Mouse (Mus musculus) embryonic facial prominence, embryonic 11.5 days (tissue): ENCODE data around the gene Pde10a. TPM values are rescaled to one million over a fixed set of nuclear protein-coding genes. Genes with fewer than 3 reads are reported as not detected.

Experiments used
- ATAC-seq: fragments of 200-750 bp; cut with Nextera tagmentation; replicated peaks from 2 replicates; pipeline ENCODE4 v1.8.0; 2017; ENCODE audit warnings: low read depth; ENCODE audit not compliant: insufficient number of reproducible peaks, low FRiP score, low TSS enrichment
- DNase-seq: peaks from one replicate; pipeline ENCODE4 v3.0.0-alpha.2; 2015; ENCODE audit warnings: low spot score
- H3K27ac ChIP-seq: fragments of 300-500 bp; sonication (generic); replicated peaks from 2 replicates; pipeline ENCODE4 v1.5.1; 2014; ENCODE audit warnings: mild to moderate bottlenecking, low read depth, low read length, control low read depth
- H3K27me3 ChIP-seq: fragments of 300-500 bp; sonication (generic); 2 replicates; pipeline ENCODE4 v1.6.1; 2014; ENCODE audit warnings: mild to moderate bottlenecking, low read length, moderate library complexity, mixed read lengths; ENCODE audit not compliant: control insufficient read depth, insufficient read depth
- H3K36me3 ChIP-seq: fragments of 300-500 bp; sonication (generic); replicated peaks from 2 replicates; pipeline ENCODE4 v1.6.1; 2014; ENCODE audit warnings: low read depth, mild to moderate bottlenecking, low read length, moderate library complexity, mixed read lengths; ENCODE audit not compliant: control insufficient read depth, insufficient read depth
- H3K4me1 ChIP-seq: fragments of 300-500 bp; sonication (generic); 2 replicates; pipeline ENCODE4 v1.6.1; 2014; ENCODE audit warnings: low read length, mixed read lengths; ENCODE audit not compliant: control insufficient read depth, insufficient read depth
- H3K4me2 ChIP-seq: fragments of 300-500 bp; sonication (generic); 2 replicates; pipeline ENCODE4 v1.6.1; 2014; ENCODE audit warnings: low read depth, mild to moderate bottlenecking, control low read depth, low read length, moderate library complexity
- H3K4me3 ChIP-seq: fragments of 300-500 bp; sonication (generic); 2 replicates; pipeline ENCODE4 v1.5.1; 2014; ENCODE audit warnings: low read depth, low read length, control low read depth
- H3K9ac ChIP-seq: fragments of 300-500 bp; sonication (generic); replicated peaks from 2 replicates; pipeline ENCODE4 v1.6.1; 2014; ENCODE audit warnings: mild to moderate bottlenecking, control low read depth, low read length
- H3K9me3 ChIP-seq: fragments of 300-500 bp; sonication (generic); replicated peaks from 2 replicates; pipeline ENCODE4 v1.6.1; 2016; ENCODE audit warnings: mild to moderate bottlenecking, low read length, inconsistent platforms, mixed read lengths; ENCODE audit not compliant: control insufficient read depth
- WGBS: fragments of 180-500 bp; shearing (Covaris S2); extraction: QIAGEN DNeasy Blood & Tissue Kit; methylation state at CpG from one replicate; pipeline ENCODE4 v1.1.7; 2014; 5-methylcytosine and 5-hydroxymethylcytosine counted together
- polyA plus RNA-seq: library from polyadenylated mRNA; unstranded; fragments of >200 nt; fragmentation: Nextera tagmentation; extraction: Ambion mirVana; gene quantifications from 2 replicates; pipeline ENCODE4 v1.2.1, GENCODE M21; 2014

The Pde10a gene
- polyA plus RNA-seq, 1 experiment from 2014 or later, result 1.9 TPM

DNA sequence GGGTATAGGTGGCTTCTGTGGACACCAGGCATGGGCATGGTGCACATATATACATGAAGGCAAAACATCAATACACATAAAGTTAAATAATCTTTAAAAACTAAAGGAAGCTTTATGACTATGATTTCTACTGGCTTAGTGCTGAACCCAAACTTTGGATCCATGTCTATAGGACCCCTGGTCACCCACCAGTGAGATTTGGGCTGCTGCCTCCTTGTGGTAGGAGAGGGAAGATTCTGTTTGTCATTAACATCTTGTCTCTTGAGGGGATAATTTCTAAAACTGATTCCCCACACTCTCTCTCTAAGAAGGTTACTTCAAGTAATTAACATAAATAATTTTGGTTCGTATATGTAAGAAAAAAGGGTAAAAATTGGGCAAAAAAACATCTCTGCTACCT, 220.2 kb downstream of the Pde10a start:
- 67% methylated on average over 1 of the region's 1 CpGs for WGBS
- H3K4me1 ChIP-seq, result no peaks in the 10 kb centered on the region
- H3K4me2 ChIP-seq, result no peak overlapping the region
- no peak overlapping the region for H3K4me3 ChIP-seq
- no peak for ATAC-seq
- no peaks in the 10 kb centered on the region for H3K27me3 ChIP-seq
- H3K9ac ChIP-seq, result no peak overlapping the region
- H3K9me3 ChIP-seq, result no peaks in the 10 kb centered on the region
- DNase-seq, result no peak
- no peaks in the 10 kb centered on the region for H3K36me3 ChIP-seq
- H3K27ac ChIP-seq, result no peak overlapping the region

DNA sequence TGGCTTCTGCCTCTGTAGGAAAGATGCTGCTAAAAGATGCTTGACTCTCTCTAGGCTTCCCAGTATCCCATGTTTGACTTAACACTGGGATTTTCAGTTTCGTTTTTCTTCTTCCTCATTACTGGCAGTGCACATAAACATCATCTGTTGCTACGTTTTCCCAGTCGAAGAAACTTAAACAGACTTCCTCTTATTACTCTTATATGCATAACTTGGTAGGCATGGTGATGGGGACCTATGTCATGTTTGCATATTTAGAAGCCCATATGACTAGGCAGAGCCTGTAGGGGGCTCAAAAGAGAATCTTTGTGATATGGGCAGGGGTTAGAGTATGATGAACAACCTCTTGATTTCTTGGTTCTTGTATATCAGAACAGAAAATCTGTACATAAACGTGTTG, 224.3 kb downstream of the Pde10a start:
- no peak for ATAC-seq
- Histone ChIP-seq H3K27me3 (no peaks in the 10 kb centered on the region), H3K4me2 (no peak overlapping the region), H3K9me3 (no peaks in the 10 kb centered on the region), H3K36me3 (no peaks in the 10 kb centered on the region), H3K4me3 (no peak overlapping the region), H3K9ac (no peak overlapping the region), H3K27ac (no peak overlapping the region), H3K4me1 (no peaks in the 10 kb centered on the region)
- DNase-seq, result no peak
- WGBS, result 80% methylated on average over 4 of the region's 4 CpGs

DNA sequence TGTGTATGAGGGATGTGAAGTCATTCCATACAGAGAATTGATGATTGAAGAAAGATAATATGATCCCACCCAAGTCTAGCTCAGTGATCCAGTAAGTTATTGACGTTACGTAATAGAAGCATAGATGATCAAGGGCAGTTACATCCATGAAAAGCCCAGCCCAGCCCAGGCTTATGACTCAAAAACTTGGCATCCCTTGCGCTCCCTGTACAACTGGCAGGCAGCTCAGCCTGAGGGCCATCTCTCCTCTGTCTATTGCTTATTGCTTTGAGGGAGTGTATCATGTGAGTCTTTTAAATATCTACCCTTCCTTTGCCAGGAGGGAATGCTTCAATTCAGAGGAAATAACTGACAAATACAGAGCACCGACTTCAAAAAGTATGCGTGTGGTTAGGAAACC, 232.4 kb downstream of the Pde10a start:
- 89% methylated on average over 5 of the region's 5 CpGs for WGBS
- H3K9me3 ChIP-seq, result no peaks in the 10 kb centered on the region

DNA sequence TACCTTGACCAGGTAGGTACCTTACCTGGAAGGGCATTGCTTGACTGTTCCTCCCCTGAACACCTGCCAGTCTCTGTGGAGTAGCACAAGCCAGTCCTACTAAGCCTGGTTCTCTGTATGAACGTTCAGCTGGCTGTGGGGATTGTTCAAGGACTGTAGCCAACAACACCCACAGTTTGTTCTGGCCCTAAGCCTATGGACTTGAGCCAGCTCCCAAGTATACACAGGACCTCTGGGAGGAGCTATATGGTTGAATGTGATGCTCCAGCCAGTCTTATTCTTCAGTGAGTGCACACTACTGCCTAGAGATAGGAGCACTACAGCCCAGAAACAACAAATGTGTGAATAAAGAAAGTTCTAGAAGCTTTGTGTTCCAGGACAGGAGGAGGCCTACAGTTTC, 238.1 kb downstream of the Pde10a start:
- ATAC-seq (no peak), DNase-seq (no peak)
- H3K4me3 ChIP-seq, result no peak overlapping the region
- no peaks in the 10 kb centered on the region; the same call in 1 of the 2 replicates for H3K36me3 ChIP-seq
- WGBS, result 62% methylated on average over 1 of the region's 1 CpGs
- no peak overlapping the region for H3K27ac ChIP-seq
- H3K4me2 ChIP-seq, result no peak overlapping the region
- H3K27me3 ChIP-seq, result no peaks in the 10 kb centered on the region
- H3K9me3 ChIP-seq, result no peaks in the 10 kb centered on the region
- H3K4me1 ChIP-seq, result no peaks in the 10 kb centered on the region
- H3K9ac ChIP-seq, result no peak overlapping the region

More for the DNA sequence above, 232.4 kb downstream of the Pde10a start:
- H3K36me3 ChIP-seq, result no peaks in the 10 kb centered on the region
- no peak overlapping the region for H3K9ac ChIP-seq
- H3K4me2 ChIP-seq, result no peak overlapping the region
- DNase-seq (no peak), ATAC-seq (no peak)
- H3K27me3 ChIP-seq, result no peaks in the 10 kb centered on the region
- no peak overlapping the region for H3K4me3 ChIP-seq
- H3K27ac ChIP-seq, result no peak overlapping the region
- H3K4me1 ChIP-seq, result no peaks in the 10 kb centered on the region

DNA sequence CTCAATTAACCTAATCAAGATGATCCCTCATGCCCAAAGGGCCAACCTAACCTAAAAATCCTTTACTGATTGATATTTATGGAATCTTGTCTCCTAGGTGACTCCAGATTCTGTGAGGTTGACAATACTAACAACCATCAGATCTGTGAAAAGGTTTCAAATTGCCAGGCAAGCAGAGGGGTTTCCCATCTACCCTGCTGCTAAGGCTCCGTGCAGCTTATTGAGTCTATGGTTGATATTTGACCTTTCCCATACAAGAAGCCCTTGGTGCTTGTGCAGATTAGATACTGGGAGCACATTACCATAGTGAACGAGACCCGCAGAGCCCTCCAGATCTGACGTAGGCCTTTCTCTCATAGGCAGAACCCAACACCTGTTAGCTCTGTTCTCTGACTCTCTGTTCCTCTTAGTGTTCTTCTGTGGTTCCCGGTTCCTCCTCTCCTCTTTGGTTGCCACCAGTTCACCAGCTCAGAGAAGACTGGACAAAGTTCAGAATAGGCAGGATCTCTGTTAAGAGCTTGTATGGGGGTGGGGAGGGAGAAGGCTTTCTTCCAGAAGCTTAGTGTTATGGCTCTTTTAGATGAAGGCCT, 240.9 kb downstream of the Pde10a start:
- H3K36me3 ChIP-seq, result no peaks in the 10 kb centered on the region; the same call in 1 of the 2 replicates
- H3K9ac ChIP-seq, result no peak overlapping the region
- DNase-seq (no peak), ATAC-seq (no peak)
- no peaks in the 10 kb centered on the region for H3K9me3 ChIP-seq
- WGBS, result 90% methylated on average over 5 of the region's 5 CpGs
- H3K27me3 ChIP-seq, result no peaks in the 10 kb centered on the region
- no peaks in the 10 kb centered on the region for H3K4me1 ChIP-seq
- H3K27ac ChIP-seq, result no peak overlapping the region
- H3K4me3 ChIP-seq, result no peak overlapping the region
- H3K4me2 ChIP-seq, result no peak overlapping the region

DNA sequence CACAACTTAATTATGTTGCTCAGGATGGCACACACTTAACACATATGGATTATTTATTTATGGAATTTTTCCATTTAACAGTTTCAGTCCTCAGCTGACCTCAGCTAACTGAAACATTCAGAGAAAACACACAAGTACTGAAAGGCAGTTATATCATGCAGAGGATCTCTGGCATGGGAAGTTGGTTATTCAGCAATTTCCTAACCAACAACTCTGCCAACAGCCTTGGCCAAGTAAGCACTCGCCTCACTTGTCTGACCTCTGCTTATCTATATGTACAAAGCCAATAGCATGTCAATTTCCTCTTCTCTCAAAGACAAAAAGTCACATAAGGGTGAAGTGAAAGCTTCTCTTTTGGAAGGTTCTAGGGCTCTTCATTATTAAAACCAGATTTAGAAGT, 244.0 kb downstream of the Pde10a start:
- 79% methylated on average over 1 of the region's 1 CpGs for WGBS
- H3K27me3 ChIP-seq, result no peaks in the 10 kb centered on the region
- ATAC-seq (no peak), DNase-seq (no peak)
- no peaks in the 10 kb centered on the region for H3K4me1 ChIP-seq
- H3K9me3 ChIP-seq, result no peaks in the 10 kb centered on the region
- no peak overlapping the region for H3K4me2 ChIP-seq
- no peak overlapping the region for H3K9ac ChIP-seq
- no peak overlapping the region for H3K27ac ChIP-seq
- no peak overlapping the region for H3K4me3 ChIP-seq
- no peaks in the 10 kb centered on the region; the same call in 1 of the 2 replicates for H3K36me3 ChIP-seq

DNA sequence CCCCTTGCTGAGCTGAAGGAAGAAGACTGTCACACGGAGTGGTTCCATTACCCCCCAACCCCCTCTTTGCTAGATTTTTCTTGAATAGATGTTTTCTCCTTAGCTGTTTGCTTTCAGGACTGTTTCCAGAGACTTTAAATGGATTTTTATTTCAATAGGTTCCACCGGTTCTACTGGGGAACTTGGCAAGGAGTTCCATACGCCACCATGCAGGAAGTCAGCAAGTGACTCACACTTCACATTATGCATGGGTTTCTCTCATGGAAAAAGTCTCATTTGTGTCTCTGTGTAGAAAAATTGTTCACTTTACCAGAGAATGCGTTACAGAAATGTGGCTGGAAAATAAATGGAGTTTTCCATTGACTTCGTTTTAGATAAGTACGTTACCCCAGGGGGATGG, 248.2 kb downstream of the Pde10a start:
- no peak overlapping the region for H3K27ac ChIP-seq
- H3K4me2 ChIP-seq, result no peak overlapping the region
- H3K4me3 ChIP-seq, result no peak overlapping the region
- no peaks in the 10 kb centered on the region for H3K27me3 ChIP-seq
- no peak overlapping the region for H3K9ac ChIP-seq
- no peaks in the 10 kb centered on the region for H3K4me1 ChIP-seq
- no peaks in the 10 kb centered on the region for H3K9me3 ChIP-seq
- no peaks in the 10 kb centered on the region for H3K36me3 ChIP-seq
- ATAC-seq (no peak), DNase-seq (no peak)
- 86% methylated on average over 6 of the region's 6 CpGs for WGBS

DNA sequence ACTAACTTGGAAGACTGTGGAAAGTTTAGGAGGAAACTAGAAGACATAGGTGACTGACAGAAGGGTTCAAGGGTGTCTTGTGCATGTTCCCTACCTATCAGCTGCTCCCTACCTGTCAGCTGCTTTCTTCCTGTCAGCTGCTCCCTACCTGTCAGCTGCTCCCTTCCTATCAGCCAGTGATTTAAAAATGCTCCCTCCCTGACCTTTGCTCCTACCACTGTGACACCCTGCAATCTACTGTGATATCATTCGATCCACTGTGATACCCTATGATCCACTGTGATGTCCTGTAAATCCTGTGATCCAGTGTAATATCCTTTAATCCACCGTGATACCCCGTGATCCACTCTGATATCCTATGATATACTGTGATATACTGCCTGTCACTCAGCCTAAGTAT, 249.1 kb downstream of the Pde10a start:
- DNase-seq (no peak), ATAC-seq (no peak)
- no peak overlapping the region for H3K4me2 ChIP-seq
- H3K4me3 ChIP-seq, result no peak overlapping the region
- no peaks in the 10 kb centered on the region for H3K27me3 ChIP-seq
- no peaks in the 10 kb centered on the region for H3K4me1 ChIP-seq
- H3K9me3 ChIP-seq, result no peaks in the 10 kb centered on the region
- H3K27ac ChIP-seq, result no peak overlapping the region
- no peak overlapping the region for H3K9ac ChIP-seq
- 86% methylated on average over 3 of the region's 3 CpGs for WGBS
- no peaks in the 10 kb centered on the region for H3K36me3 ChIP-seq
